Mouse (Mus musculus) adrenal gland, adult 10 weeks (tissue): Measurements from ENCODE around the gene Ccdc22. TPM values are rescaled to one million over a fixed set of nuclear protein-coding genes. Genes with fewer than 3 reads are reported as not detected.

Experiments
- polyA plus RNA-seq: library from polyadenylated mRNA; stranded (reverse); fragments of 350-450 nt; fragmentation: Illumina TruSeq; extraction: RNeasy Lipid Tissue Mini Kit (QIAGEN cat#74804); gene quantifications from one replicate; pipeline ENCODE4 v1.2.3, GENCODE M21; 2014; ENCODE audit warnings: low read depth, low replicate concordance

The Ccdc22 gene
- 1.4 TPM for polyA plus RNA-seq

DNA sequence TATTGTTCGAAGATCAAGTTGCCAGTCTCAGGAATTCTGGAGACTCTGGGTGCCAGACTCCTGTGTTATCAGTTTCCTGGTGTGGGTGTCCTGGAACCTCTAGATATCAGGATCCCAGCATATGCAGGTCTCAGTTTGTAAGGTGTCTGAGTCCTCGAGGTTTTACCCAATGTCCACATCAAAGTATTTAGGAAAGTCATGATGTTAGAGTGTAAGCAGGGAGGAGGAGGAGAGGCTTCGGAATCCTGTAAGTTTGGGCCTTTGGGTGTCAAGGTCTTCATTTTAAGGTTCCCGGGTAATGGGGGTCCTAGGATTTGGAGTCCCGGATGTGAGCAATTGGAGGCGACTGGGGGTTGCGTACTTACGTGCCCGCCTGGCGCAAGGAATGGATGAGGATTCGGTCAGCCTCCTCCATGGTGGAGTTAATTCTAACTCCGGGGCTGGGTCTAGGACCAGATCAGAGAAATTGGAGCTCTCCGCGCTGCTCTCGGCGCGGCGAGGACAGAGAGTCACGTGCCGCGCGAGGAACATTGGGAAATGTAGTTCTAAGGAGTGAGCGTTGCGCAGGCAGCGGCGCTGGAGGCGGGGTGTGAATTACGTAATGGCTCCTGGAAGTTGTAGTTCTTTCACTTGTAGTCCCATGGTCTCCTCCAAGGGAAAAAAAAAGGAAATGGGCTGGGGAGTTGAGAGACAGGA is at the start of gene Ccdc22:
TSS of gene Ccdc22 (minus strand) at position 639 of the 696 bp plus-strand sequence.

DNA sequence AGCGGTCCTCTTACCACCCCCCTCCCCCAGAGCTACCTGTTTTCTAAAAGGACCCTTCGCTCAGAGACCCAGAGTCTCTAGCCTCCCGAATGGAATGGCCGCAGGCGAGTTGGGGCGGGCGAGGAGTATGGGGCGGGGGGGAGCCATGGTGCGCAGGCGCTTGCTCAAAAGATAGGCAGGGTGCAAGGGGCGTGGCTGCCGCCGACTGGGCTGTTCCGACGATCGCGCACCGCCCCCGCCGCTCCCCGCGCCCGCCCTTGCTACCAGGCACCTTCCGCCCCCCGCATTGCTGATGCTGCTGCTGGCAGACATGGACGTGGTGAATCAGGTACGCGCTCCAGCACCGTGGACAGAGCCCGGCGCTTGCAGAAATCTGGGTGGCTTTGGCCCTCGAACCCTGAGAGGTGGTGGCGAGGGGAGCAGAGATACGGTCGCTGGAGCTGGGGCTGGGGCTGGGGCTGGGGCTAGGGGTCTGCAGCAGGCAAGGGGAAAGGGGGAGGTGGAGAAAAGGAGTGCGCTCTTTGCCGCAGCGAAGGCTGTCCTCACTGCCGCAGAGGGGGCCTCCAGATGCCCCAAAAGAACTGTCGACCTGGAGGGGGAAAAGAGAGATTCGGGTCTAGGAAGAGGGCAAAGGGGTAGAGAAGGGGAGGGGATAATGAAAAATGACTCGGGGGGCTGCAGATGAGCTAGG is 33.2 kb upstream of the Ccdc22 start, which contains the start of gene Syp:
TSS of gene Syp (plus strand) at position 71 of the 691 bp plus-strand sequence.

DNA sequence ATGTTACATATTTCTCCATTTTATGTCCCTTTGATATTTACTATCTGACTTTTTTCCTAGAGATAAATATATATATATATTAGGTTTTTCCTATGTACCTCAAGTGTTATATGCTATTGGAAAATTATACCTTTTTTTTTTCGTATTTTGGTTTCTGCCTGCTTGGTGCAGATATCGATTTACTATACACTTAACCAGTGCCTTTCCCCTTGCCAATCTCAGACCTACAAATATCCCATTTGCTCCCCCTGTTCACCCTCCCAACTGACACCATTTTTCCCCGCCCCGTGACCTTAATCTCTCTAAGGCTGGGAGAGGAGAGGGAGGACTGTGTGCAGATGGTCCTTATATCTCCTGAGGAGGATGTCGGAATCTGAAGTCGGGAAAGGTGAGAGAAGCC is 1.5 kb upstream of the Ccdc22 start, which contains the start of gene Cacna1f:
TSS of gene Cacna1f (plus strand) at position 301 of the 400 bp plus-strand sequence.

DNA sequence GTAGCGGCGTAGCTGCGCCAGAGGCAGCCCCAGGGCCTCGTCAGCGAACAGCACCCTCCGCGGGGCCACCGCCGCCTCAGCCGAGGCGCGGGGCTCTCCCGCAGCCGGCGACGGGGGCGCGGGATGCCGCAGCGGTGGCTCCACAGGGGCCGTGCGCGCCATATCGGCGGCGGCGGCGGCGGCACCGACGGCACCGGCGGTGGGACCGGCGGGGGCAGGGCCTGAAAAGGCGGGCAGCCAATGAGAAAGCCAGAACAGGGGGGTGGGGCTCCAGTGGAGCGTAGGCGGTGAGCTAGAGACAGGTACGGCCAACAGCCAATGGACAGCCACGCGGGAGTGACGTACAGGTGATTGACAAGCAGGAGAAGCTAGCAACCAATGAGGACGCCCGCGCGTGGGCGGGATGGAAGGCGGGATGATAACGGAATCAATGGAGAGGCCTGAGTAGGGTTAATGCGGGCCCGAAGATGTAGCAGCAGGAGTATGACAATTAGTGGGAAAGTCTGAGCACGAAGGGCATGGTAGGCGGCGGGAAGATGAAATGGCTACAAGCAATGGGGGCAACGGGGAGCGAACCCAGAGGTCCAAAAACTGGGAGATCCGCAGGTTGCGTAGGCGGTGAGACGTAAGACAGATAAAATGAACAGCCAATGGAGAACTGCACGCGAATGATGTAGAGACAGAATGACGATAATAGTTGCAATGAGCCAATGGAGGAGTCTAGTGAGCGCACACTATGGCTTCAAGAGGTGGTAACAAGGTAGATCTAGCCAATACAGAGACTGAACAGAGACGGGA is 31.0 kb downstream of the Ccdc22 start, which contains the start of gene Ppp1r3f:
TSS of gene Ppp1r3f (minus strand) at position 197 of the 798 bp plus-strand sequence.

DNA sequence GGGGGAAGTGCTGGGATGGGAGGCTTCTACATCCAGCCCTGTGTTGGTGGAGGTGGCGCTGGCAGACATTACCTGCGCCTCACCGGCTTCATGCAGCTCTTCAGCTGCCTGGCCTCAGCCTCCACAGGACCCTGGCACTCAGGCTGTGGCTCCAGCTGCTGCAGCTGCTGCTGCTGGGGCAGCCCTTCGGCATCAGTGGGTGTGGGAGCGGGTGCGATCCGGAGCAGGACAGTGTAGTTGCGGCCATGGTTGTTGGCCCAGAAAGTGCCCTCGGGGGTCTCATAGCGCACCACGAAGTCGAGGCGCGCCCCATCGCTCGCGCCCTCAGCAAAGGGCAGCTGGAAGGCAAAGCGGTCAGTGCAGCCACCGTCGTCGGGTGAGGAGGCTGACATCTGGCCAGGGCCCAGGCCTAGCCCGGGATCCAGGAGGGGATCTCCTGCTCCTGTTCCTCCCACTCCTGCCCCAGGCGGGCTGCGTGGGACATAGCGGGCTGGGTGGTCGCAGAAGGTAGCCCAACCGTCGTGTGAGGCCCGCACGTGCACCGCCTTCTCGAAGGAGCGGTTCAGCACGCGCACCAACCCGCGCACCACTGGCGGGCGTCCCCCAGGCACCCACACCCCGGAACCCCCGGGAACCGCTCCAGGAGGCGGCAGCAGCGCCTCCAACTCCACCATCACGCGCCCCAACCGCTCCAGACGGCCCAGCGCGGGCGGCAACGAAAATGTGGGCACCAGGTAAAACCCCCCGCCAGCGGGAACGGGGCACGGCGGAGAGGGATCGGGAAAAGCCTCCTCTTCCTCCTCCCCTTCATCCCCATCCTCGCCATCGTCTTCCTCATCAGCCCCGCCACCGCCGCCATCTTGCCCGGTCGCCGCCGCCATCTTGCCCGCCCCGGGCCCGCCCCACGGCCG is 31.9 kb downstream of the Ccdc22 start, which contains the start of gene Foxp3:
TSS of gene Foxp3 (plus strand) at position 469 of the 911 bp plus-strand sequence.

Other genes with a start within 250 kb of the Ccdc22 start
- gene Usp27x, start 229.7 kb downstream of the Ccdc22 start, polyA plus RNA-seq = 24.2 TPM
- not detected for gene Foxp3, start 31.9 kb downstream of the Ccdc22 start, polyA plus RNA-seq
- gene Ppp1r3f, start 31.2 kb downstream of the Ccdc22 start, polyA plus RNA-seq = 2.6 TPM
- not detected for gene Cacna1f, start 1.6 kb upstream of the Ccdc22 start, polyA plus RNA-seq
- gene Syp, start 33.0 kb upstream of the Ccdc22 start, polyA plus RNA-seq = 14.8 TPM
- 5.5 TPM for gene Prickle3, start 51.7 kb upstream of the Ccdc22 start, polyA plus RNA-seq
- 55.3 TPM for gene Plp2, start 65.9 kb upstream of the Ccdc22 start, polyA plus RNA-seq
- gene Magix, start 75.7 kb upstream of the Ccdc22 start, polyA plus RNA-seq = 0.29 TPM
- 96.3 TPM for gene Gpkow, start 91.6 kb upstream of the Ccdc22 start, polyA plus RNA-seq
- gene Wdr45, start 108.8 kb upstream of the Ccdc22 start, polyA plus RNA-seq = 9.0 TPM
- not detected for gene Gm45208, start 116.7 kb upstream of the Ccdc22 start, polyA plus RNA-seq
- gene Praf2, start 122.9 kb upstream of the Ccdc22 start, polyA plus RNA-seq = 8.2 TPM
- 0.23 TPM for gene Ccdc120, start 145.4 kb upstream of the Ccdc22 start, polyA plus RNA-seq
- gene Tfe3, start 157.0 kb upstream of the Ccdc22 start, polyA plus RNA-seq = 10.4 TPM
- gene Gripap1, start 184.2 kb upstream of the Ccdc22 start, polyA plus RNA-seq = 28.3 TPM
- gene Kcnd1, start 216.8 kb upstream of the Ccdc22 start, polyA plus RNA-seq = 1.5 TPM
- 35.6 TPM for gene Otud5, start 235.8 kb upstream of the Ccdc22 start, polyA plus RNA-seq